Mouse (Mus musculus) G1E (cell line): ENCODE results near the gene Cops7a. TPM values are rescaled to one million over a fixed set of nuclear protein-coding genes. Genes with fewer than 3 reads are reported as not detected.

ENCODE experiments used
- ATAC-seq: 2 replicates; pipeline ENCODE4 v1.8.0; 2016; ENCODE audit warnings: mild to moderate bottlenecking; ENCODE audit not compliant: insufficient number of reproducible peaks, poor library complexity, low FRiP score, severe bottlenecking; ENCODE audit errors: extremely low read depth
- DNase-seq: peaks from one replicate; pipeline ENCODE4 v3.0.0; 2012; ENCODE audit warnings: low spot score
- H3K27me3 ChIP-seq: 2 replicates; pipeline ENCODE4 v1.6.1; 2012; ENCODE audit warnings: mild to moderate bottlenecking, low read length, inconsistent platforms; ENCODE audit not compliant: insufficient read depth
- H3K36me3 ChIP-seq: replicated peaks from 2 replicates; pipeline ENCODE3; 2012; ENCODE audit warnings: mild to moderate bottlenecking, inconsistent platforms
- H3K4me1 ChIP-seq: 2 replicates; pipeline ENCODE4 v1.6.1; 2012; ENCODE audit warnings: low read depth, low read length, inconsistent platforms, mixed read lengths; ENCODE audit not compliant: insufficient read depth
- H3K4me3 ChIP-seq: 2 replicates; pipeline ENCODE4 v1.5.1; 2012; ENCODE audit warnings: low read depth, mild to moderate bottlenecking, inconsistent platforms, low read length, moderate library complexity, mixed read lengths
- H3K9me3 ChIP-seq: replicated peaks from 2 replicates; pipeline ENCODE4 v1.6.1; 2012; ENCODE audit warnings: inconsistent platforms
- CTCF ChIP-seq: IDR thresholded peaks from 2 replicates; pipeline ENCODE4 v1.5.1; 2012; ENCODE audit warnings: low read depth, low read length, inconsistent platforms, mixed read lengths
- GATA1 ChIP-seq: IDR thresholded peaks from 2 replicates; pipeline ENCODE4 v1.6.1; 2012; ENCODE audit warnings: borderline replicate concordance, low read length, inconsistent platforms, mixed read lengths
- GATA2 ChIP-seq: IDR thresholded peaks from 2 replicates; pipeline ENCODE4 v1.6.1; 2012; ENCODE audit warnings: low read depth, low read length, inconsistent platforms, borderline replicate concordance
- POLR2AphosphoS5 ChIP-seq: IDR thresholded peaks from 2 replicates; pipeline ENCODE4 v1.6.1; 2012; ENCODE audit warnings: low read depth, low read length, inconsistent platforms; ENCODE audit not compliant: insufficient replicate concordance
- TAL1 ChIP-seq: conservative IDR thresholded peaks from 2 replicates; pipeline ENCODE4 v1.6.1; 2012; ENCODE audit warnings: low read depth, low read length, inconsistent platforms, mixed read lengths
- polyA plus RNA-seq: library from polyadenylated mRNA; stranded (reverse); fragments of >175 nt; gene quantifications from 2 replicates; pipeline ENCODE4 v1.2.3, GENCODE M21; 2012
- total RNA-seq, 2 experiments: library from RNA; stranded (forward) in 1 of 2; stranded (reverse) in 1 of 2; fragments of 200-1000 nt in 1 of 2; fragments of >200 nt in 1 of 2; fragmentation: Nextera tagmentation in 1 of 2; gene quantifications; 2 replicates each; pipeline ENCODE4 v1.2.3; 2014 to 2017

Gene Cops7a
- total and polyA plus RNA-seq, 3 experiments: 62.2 to 123 (median 79.0) TPM

DNA sequence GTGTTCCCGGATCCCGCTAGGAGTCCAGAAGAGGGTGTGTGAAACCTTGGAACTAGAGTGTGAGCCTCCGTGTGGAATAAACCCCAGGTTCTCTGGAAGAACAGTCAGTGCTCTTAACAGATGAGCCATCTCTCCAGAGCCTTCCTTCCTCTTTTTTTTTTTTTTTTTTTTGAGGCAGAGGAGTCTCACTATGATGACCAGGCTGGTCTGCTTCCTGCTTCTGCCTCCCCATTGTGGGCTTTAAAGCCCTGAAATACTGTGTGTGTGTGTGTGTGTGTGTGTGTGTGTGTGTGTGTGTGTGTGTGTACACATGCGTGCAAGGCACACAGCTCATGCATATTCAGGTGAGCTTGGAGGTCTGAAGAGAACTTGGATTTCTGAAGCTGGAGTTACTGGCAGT lies 43.8 kb downstream of the Cops7a start:
- H3K27me3 ChIP-seq: peaks cover 58% of the 10 kb centered on the region
- peaks cover 37% of the 10 kb centered on the region for H3K4me1 ChIP-seq
- H3K4me3 ChIP-seq: no peak overlapping the region
- H3K9me3 ChIP-seq: no peaks in the 10 kb centered on the region
- no peak for DNase-seq
- no peak for ATAC-seq
- H3K36me3 ChIP-seq: no peaks in the 10 kb centered on the region
- TF ChIP-seq POLR2AphosphoS5 (no peak), GATA1 (no peak), GATA2 (no peak), TAL1 (no peak), CTCF (no peak)

DNA sequence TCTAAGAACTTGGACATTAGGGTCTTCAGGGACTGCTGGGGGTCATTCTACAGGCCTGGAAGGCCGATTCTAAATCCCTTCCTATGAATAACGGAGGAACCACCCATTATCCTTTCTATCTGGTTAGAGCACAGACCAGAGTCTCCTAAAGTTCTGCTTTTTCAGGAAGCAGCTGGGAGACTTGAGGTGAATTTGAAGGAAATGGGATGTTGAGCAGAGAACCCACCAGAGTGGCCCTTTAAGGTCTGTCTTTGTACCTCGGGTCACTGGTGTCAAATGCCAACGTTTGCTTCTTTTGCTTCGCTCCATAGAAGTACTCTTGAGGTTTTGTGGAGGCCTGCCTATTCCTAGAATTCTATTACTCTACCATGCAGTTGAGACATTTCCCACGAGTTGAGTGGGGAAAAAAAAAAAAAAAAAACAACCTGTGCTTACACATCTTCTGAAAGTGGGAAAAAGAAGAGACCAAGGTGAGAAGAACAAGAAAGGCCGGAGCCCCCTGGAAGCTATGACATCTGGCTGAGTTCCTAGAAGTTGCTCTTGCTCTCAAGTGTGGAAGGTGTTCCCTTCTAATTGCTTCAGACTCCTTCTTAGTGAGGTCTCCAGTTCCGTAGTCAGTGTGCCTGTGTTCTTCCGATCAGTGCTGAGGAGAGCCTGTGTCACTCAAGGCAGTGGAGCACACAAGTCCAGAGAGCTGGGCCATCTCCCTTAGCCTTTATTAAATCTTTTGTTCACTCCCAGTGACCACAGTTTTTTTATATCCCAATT lies 44.8 kb downstream of the Cops7a start:
- peaks cover 41% of the 10 kb centered on the region for H3K4me1 ChIP-seq

DNA sequence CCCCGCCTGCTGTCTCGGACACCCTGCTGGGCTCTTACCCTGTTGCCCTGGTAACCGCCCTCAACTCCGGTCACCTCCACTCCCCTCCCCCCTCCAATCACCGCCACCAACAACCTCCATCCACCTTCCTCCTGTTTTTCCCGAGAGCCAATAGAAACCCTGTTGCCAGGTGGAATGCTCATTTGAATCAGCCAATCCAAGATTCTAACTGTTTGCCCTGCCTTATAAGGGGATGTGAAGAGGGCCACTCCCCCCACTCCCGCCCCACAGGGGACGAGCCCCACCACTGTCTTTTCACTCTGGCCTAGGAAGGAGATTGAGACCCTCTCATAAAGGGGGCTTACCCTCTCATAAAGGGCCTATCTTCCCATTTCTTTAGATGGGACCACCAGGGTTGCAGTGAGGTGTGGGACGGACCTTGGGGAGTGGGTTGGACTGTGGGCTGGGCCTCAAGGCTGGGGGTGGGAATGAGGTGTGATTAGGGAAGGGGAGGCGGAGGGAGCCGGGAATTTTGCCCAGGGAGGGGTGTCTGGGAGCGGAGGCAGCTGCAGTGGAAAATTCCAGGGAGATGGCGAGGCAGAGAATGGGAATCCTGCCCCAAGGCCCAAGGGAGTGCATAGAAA lies 45.5 kb downstream of the Cops7a start, which contains the start of gene Ptms:
Gene Ptms, minus strand, starts transcription at position 409 of the 623 bp plus-strand sequence.
- Histone ChIP-seq H3K4me1 (peaks cover 41% of the 10 kb centered on the region), H3K4me3 (no peak within 1 kb of the TSS)

More for the DNA sequence above, 44.8 kb downstream of the Cops7a start:
- Histone ChIP-seq H3K9me3 (no peaks in the 10 kb centered on the region), H3K27me3 (peaks cover 61% of the 10 kb centered on the region), H3K36me3 (no peaks in the 10 kb centered on the region), H3K4me3 (no peak overlapping the region)
- ATAC-seq (no peak), DNase-seq (no peak)
- no peak for TF ChIP-seq CTCF
- TF ChIP-seq TAL1: no peak
- no peak for TF ChIP-seq GATA1
- TF ChIP-seq POLR2AphosphoS5: no peak
- no peak for TF ChIP-seq GATA2

DNA sequence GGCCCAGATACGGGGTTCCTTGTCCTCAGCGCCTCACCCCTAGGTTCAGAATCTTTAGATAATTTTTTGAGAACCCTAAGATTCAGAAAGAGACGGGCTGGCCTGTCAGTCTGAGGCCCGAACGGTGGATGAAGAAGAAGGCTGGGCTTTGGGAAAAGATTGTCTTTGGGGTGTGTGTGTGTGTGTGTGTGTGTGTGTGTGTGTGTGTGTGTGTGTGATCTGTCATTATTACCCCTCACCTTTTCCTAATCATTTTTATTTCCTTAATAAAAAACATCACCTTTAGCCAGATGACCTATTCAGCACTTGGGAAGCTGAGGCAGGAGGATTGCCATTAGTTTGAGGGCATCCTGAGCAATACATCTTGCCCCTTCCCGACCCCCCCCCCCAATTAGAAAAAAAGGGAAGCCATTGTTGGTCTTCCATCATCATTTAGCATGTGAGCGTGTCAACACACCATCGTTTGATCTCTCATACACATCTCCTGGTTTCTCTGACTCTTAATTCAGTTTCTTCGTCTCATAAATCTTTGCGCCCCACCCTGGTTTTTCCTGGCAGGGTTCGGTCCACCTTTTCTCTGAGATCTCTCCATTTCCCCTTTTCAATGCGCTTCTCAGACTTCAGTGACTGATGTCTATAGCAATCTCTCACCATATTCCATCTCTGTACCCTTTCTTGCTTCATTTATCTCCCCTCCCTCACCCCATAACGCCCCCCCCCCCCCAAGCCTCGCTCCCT lies 46.3 kb downstream of the Cops7a start:
- no peaks in the 10 kb centered on the region for H3K36me3 ChIP-seq
- no peak for DNase-seq
- no peak for ATAC-seq
- H3K4me1 ChIP-seq: peaks cover 41% of the 10 kb centered on the region
- H3K4me3 ChIP-seq: no peak overlapping the region
- H3K27me3 ChIP-seq: peaks cover 69% of the 10 kb centered on the region
- TF ChIP-seq GATA2 (no peak), CTCF (no peak), POLR2AphosphoS5 (no peak), TAL1 (no peak)
- no peaks in the 10 kb centered on the region for H3K9me3 ChIP-seq

More for the DNA sequence above, 45.5 kb downstream of the Cops7a start, which contains the start of gene Ptms:
- no peak for TF ChIP-seq GATA2
- TF ChIP-seq GATA1: no peak
- no peak for TF ChIP-seq CTCF
- no peak for TF ChIP-seq TAL1
- TF ChIP-seq POLR2AphosphoS5: no peak
- Histone ChIP-seq H3K9me3 (no peaks in the 10 kb centered on the region), H3K36me3 (no peaks in the 10 kb centered on the region), H3K27me3 (peaks cover 62% of the 10 kb centered on the region)
- DNase-seq (no peak), ATAC-seq (peak; percentile 67)

DNA sequence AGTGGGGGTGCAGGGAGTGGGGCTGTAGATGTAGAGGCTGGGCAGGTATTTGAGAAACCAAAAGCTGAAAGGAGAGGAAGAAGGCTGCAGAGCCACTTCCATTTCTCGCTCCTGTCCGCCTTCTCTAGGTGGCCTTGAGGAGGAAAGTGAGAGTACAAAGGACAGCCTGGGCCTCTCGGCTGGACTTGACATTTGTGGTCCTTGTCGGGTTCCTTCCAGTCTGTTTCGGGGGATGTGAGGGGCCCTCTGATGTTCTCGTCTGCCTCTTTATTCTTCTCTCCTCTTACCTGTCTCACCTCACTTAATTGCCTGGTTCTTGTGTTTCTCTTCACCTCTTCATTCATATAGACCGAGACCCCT lies 47.0 kb downstream of the Cops7a start:
- peak overlapping the region; percentile 74 for H3K4me3 ChIP-seq
- H3K4me1 ChIP-seq: peaks cover 43% of the 10 kb centered on the region
- DNase-seq (no peak), ATAC-seq (no peak)
- TF ChIP-seq GATA1: no peak
- no peak for TF ChIP-seq TAL1
- no peak for TF ChIP-seq POLR2AphosphoS5
- no peak for TF ChIP-seq CTCF
- no peak for TF ChIP-seq GATA2
- H3K9me3 ChIP-seq: no peaks in the 10 kb centered on the region
- peaks cover 75% of the 10 kb centered on the region for H3K27me3 ChIP-seq
- no peaks in the 10 kb centered on the region for H3K36me3 ChIP-seq
